Mouse (Mus musculus): ENCODE results near the gene Agfg1.
A peak's percentile ranks its signal among the peaks of the same experiment; 100 is the strongest.

GRCm38 (mm10) chr1:82855729-82856128 is 16.4 kb downstream of the Agfg1 start:
- TF ChIP-seq TCF12 (IDR thresholded peaks at IDR 0.05; ENCODE audit: low read depth, low read length) (peak; percentile 94), POLR2A (IDR thresholded peaks at IDR 0.05; ENCODE audit: control insufficient read depth in 1 of 2, insufficient read depth in 1 of 2, low read depth in 1 of 2, low read length in 2 of 2, poor library complexity in 1 of 2) (no peak), CTCF (IDR thresholded peaks at IDR 0.05 in 2 of 3, conservative IDR thresholded peaks at IDR 0.05 in 1 of 3; ENCODE audit: control insufficient read depth in 1 of 3, insufficient read depth in 1 of 3, low read depth in 2 of 3, low read length in 3 of 3, poor library complexity in 1 of 3, severe bottlenecking in 1 of 3) (no peak), USF1 (IDR thresholded peaks at IDR 0.05; ENCODE audit: low read depth, low read length) (no peak), MYC (IDR thresholded peaks at IDR 0.05; ENCODE audit: low read depth, low read length) (peak; percentile 76; the same call in 1 of the 2 replicates), MYB (IDR thresholded peaks at IDR 0.05; ENCODE audit: low read depth, low read length) (no peak)
